Mouse (Mus musculus) left cerebral cortex, postnatal 10 days (tissue): Measurements from ENCODE around the gene Arid3a. TPM values are rescaled to one million over a fixed set of nuclear protein-coding genes. Genes with fewer than 3 reads are reported as not detected.

Experiments
- DNase-seq, 2 experiments: peaks; one replicate each; pipeline ENCODE4 v3.0.0; 2021 to 2022; ENCODE audit warnings: low spot score in 2 of 2, mixed read lengths in 1 of 2; ENCODE audit errors: extremely low spot score in 1 of 2
- intact Hi-C: fragments of 180-260 bp; cut with DNase I; formaldehyde crosslinking; loops from one replicate; pipeline ENCODE4 v1.15.1; 2025
- total RNA-seq, 2 experiments: library from RNA; stranded (reverse); gene quantifications; 2 replicates each; pipeline ENCODE4 v1.2.3; 2021

The Arid3a gene
- total RNA-seq, 2 experiments from 2014 or later, result 6.0 to 7.1 TPM

DNA sequence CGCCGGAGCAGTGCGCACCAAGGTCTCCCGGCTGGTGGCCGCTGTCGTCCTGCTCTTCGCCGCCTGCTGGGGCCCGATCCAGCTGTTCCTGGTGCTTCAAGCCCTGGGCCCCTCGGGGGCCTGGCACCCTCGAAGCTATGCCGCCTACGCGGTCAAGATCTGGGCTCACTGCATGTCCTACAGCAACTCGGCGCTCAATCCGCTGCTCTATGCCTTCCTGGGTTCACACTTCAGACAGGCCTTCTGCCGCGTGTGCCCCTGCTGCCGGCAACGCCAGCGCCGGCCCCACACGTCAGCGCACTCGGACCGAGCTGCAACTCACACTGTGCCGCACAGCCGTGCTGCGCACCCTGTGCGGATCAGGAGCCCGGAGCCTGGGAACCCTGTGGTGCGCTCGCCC is 5.3 kb upstream of the Arid3a start:
- no peak for DNase-seq
- intact Hi-C loops, result loop anchor here (5.0 kb wide), 1 partner anchor 34 kb away; the partner anchor contains the start of gene Elane

DNA sequence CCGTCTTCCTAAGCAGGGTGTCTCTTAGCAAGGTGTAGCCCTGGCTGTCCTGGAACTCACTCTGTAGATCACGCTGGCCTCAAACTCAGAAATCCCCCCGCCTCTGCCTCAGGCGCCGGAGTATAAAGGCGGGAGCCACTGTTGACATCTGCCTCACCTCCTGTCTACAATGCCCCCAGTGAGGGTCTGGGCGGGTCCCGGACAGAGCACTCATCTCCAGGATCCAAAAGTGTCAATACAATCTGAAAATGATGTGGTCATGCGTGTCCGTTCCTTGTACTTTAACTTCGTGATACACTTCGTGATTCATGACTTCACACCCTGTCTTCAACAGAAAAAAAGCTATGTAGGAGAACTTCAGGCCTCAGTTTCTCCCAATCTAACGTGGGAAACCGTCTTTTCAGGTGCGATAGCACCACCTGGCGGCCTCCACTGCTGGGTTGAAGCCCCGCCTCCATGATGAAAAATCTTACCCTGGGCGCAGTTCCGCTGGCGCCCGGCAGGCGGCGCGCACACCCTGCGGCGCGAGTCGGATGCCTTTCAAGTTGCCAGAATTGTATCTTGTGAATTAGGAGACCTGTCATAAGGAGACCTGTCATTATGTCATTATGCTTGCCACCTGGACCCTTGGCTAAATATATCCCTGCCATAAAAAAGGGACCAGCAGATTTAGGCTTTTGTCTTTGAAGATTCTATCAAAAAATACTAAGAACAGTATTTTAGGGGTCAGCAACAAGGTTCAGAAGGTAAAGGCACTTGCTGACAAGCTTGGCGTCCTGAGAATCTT is 1.7 kb upstream of the Arid3a start:
- intact Hi-C loops, result loop anchor here (1.0 to 5.0 kb wide), 3 partner anchors 33 to 90 kb away; partner anchors contain the start of gene Elane
- peak; percentile 88 to 90 for DNase-seq

DNA sequence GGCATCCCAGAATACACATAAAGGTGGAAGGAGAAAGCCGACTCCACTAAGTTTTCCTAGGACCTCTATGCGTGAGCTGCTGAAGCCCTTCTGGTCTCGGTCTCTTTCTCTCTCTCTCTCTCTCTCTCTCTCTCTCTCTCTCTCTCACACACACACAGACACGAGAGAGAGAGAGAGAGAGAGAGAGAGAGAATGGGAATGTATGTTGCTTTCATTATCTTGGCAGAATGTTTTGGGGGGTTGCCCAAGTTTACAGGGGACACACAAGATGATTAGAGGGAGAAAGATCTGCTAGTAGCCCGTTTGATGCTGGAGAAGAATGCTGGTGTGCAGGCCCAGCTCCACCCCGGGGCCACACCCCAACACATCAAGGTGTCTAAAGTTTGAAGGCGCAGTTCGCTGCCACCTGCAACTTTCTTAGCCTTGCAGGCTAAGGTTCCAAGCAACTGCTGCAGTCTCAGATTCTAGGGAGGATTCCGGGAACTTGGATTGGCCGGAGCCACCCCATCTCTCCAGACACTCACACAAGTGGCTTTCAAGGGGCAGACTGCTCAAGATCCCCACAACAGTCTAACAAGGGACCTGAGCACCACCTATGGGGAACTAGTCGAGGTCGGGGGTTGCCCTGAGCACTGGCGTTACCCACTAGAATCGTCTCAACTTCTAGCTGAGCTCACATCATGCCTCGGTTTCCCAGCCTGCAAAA is 905 bp upstream of the Arid3a start:
- no peak for DNase-seq

DNA sequence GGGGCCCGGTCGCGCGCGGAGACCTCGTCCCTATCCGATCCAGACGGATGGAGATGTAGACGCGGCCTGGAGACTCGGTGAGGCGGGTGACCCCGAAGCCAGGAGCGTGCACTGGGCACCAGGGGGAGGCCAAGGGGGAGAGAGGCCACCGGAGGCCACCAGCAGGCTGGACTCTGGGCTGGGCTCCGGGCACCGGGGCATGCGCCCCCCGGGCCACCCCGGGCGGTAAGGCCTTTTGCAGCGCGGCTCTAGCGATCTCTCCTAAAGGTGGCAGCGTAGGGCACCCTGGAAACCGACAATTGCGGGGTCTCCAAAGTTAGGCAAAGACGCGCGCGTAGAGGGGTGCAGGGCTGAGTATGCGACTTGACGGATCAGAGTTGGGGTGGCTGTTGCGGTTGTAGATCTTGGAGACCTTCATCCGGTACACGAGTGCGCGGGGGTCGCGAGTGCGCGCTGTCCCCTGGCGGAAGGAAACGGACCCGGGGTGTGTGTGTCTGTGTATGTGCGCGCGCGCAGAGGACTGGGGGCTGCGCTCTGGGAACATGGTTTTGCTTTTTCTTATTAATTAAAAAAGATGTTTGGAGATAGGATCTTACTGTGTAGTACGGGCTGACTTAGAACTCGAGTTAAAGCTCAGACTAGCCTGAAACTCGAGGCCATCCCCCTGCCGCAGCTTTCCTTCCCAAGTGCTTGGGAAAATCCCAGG is 634 bp downstream of the Arid3a start:
- intact Hi-C loops, result no loop called here
- DNase-seq, result peak in 1 of 2 experiments; percentile 80

More for the DNA sequence above, 905 bp upstream of the Arid3a start:
- intact Hi-C loops, result loop anchor here (1.0 to 2.0 kb wide), 2 partner anchors 32 to 91 kb away; no protein-coding TSS in a partner anchor

DNA sequence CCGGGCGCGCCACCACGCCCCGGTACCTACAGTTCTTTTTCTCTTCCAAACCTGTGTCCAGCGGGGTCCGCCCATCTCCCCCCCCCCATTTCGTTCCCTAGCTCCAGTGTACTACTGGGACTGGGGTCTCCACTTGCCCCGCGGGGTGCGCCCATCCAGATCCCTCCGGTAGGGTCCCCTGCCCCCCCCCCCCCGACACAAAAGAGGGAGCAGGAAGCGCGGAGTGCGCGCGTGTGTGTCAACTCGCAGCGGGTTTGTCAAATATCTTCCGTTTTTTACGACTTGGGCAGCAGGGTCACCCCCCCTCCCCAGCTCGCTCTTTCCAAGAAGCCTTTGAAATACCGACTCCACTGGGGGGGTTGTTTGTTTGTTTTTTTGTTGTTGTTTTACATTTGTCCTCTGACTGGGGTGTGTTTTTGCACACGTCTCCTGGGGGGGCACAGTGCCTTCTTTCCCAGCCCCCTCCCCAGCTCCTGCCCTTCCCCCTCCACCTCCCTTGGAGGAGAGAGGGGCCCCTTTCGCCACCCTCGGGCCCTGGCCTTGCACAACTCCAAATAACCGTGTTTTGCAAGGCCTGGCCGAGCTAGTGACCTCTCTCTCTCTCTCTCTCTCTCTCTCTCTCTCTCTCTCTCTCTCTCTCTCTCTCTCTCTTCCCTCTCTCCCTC is 1.3 kb downstream of the Arid3a start:
- peak in 1 of 2 experiments; percentile 61 for DNase-seq
- intact Hi-C loops, result no loop called here

DNA sequence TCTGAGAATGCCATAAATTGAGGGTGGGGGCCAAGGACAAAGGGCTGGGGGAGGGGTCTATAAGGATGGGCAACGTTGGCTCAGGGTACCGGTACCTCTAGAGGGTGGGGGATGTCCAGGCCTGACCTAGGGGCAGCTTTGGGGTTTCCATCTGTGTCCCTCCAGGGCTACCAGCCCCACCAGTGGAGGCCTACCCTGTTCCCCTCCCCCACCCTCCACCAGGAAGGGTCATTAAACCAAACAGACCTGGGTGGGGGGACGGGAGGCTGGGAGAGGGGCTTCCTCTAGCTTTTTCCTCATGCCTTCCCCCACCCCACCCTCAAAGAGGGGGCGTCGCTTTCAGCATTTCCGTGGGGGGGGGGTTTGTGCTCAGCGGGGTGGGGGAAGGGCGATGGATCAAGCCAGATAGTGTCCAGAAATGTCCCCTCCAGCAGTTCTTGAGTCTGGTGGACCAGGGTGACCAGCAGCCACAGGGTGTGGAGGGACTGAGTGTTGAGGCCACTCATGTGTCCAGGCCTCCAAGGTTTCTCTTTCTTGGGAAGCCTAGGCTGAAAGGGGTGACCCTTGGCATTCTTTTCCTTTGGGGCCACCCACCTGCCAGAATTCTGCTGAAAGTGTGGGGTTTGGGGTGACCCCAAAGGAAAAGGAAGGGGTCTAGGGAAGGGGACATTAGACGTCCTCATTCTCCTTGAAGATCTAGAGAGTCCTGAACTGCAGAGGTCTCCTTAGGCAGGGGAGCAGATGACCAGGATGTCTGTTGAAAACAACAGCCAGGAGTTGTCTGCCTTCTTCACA is 2.3 kb downstream of the Arid3a start:
- peak in 1 of 2 experiments; percentile 50 for DNase-seq
- intact Hi-C loops, result no loop called here

DNA sequence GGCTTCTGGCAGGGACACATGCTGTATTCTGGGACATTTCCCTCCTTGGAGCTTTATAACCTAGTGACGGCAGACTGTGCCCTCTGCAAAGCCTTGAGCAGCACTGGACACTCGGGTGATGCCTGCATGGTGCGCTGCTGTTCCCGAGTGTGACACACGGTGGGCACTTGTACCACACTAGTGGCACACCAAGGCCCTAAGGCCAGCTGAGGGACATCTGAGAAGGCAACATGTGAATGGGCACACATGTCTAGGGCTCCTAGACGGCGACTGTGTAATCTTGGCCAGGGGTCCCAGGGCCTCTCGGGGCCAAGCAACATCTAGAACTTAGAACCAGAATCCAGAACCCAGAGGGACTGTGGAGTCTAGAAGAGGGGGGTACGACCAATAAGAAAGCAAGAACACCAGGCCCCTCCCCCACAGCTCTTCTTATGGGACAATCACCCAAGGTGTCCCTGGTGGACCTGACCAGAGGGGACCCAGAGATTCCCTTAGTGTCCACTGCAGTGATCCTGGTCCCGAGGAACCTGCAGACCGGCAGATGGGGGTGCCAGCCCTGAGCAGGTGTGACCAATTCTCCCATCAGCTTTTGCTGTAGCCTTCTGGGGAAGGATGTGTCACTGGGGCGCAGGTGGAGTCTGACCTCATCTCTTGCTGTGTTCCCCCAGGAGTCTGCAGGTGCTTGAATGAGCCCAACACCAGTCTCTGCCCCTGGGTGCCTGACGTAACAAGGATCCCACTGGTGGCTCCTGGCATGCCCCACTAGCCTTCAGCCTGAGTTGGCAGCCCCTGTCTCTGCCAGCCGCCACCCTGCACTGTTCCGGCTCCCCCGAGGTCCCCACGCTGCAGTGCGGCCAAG is 3.4 kb downstream of the Arid3a start:
- intact Hi-C loops, result no loop called here

DNA sequence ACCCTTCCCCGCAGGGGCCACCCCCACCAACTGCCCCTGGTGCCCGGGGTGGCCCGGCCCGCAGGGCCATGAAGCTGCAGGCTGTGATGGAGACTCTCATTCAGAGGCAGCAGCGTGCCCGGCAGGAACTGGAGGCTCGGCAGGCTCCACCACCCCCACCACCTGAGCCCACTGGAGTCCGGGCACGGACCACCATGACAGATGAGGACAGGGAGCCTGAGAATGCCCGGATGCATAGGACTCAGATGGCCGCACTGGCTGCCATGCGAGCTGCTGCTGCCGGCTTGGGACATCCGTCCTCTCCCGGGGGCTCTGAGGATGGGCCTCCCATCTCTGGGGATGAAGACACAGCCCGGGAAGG is 4.0 kb downstream of the Arid3a start:
- DNase-seq, result no peak
- intact Hi-C loops, result no loop called here

More for the DNA sequence above, 3.4 kb downstream of the Arid3a start:
- no peak for DNase-seq

DNA sequence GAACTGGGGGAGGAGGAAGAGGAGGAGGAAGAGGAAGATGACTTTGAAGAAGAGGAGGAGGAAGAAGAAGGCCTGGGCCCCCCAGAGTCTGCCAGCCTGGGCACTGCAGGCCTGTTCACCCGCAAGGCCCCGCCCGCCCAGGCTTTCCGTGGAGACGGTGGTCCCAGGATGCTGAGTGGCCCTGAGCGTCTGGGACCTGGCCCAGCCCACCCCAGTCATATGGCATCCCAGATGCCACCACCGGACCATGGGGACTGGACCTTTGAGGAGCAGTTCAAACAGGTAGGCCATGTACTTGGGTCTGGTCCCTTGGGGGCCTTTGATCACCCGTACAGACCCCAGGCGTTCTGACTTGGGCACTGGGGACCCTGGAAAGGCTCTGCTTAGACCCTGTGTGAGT is 5.0 kb downstream of the Arid3a start:
- intact Hi-C loops, result no loop called here
- DNase-seq, result no peak

DNA sequence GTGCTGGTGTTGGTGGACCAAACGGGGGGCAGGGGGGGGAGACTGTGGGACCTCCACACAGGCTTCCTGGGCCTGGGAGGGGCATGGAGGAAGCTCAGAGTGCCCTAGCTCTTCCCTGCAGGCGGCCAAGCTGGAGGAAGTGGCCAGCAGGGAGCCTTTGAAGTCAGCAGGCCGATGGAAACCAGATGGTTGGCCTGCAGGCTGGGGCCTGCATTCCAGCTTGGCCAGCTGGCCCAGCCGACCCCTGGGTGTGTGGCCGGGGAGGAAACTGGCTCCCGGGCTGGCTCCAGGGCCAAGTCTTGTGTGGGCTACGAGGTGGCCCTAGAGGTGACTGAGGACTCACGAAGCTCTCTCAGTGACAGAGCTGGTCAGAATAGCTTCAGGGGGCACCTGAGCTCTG is 5.9 kb downstream of the Arid3a start:
- intact Hi-C loops, result no loop called here
- DNase-seq, result peak; percentile 58 to 93

DNA sequence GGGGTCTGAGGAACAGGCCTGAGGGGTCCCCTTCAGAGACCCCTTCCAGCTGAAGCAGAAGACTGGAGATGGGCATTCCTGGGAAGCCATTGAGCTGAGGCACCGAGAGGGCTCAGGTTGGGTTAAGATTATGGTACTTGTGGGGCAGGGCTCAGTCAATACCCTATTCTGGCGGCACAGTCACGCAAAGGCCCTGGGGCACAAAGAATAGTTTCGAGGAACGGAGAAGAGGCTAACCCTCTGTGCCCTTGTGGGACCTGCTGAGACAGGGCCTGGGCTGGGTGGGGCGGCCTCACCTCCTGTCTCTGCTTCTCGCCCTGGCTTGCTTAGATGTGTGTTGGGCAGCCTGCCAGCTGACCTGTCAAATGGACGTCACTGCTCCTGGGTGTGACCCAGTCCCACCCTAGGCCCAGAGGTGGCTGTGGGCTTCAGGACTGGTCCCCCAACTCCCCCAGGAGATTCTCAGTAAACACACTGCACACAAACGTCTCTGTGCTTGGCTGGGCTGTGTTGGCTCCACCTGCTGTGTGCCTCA is 6.4 kb downstream of the Arid3a start:
- intact Hi-C loops, result no loop called here
- peak in 1 of 2 experiments; percentile 64 for DNase-seq

DNA sequence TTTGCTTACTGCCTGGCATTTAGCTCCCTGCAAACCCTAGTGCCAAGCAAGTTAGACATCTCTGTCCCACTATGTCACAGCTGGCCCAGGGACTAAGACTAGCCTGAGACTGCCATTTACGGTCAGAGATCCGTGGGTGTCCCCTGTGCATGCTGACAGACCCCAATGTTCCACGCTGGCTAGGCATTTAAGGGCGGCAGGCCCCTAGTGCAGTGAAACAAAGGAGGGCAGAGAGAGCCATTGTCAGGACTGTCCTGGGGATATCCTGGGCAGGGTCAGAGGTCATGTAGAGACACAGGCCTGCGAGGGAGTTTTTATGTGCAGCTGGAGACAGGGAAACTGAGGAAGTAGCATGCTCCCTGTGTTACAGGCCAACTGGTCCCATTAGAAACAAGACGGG is 7.0 kb downstream of the Arid3a start:
- intact Hi-C loops, result loop anchor here (2.0 kb wide), 1 partner anchor 17 kb away; no protein-coding TSS in a partner anchor

DNA sequence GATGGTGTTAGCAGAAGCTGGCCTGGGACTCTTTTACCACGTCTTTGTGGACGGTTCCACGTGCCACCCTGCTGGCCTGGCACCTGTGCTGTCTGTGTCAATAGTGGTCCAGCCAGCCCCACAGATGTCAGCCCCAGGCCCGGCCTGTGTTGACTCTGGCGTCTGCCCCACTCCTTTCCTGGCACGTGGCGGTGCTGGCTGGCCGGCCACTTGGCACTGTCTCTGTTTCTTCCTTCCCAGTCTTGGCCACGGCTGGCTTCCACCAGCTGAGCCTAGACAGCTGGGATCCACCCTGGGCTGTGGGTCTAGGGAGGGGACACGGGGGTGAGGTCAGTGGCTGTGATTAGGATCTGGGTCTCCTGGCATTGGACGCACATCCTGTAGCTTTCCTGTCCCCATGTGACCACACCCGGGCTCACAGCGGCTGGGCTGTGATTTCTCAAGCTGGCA is 7.5 kb downstream of the Arid3a start:
- intact Hi-C loops, result loop anchor here (2.0 kb wide), 1 partner anchor 17 kb away; no protein-coding TSS in a partner anchor
- DNase-seq, result peak; percentile 76 to 94

More for the DNA sequence above, 7.0 kb downstream of the Arid3a start:
- DNase-seq, result no peak

DNA sequence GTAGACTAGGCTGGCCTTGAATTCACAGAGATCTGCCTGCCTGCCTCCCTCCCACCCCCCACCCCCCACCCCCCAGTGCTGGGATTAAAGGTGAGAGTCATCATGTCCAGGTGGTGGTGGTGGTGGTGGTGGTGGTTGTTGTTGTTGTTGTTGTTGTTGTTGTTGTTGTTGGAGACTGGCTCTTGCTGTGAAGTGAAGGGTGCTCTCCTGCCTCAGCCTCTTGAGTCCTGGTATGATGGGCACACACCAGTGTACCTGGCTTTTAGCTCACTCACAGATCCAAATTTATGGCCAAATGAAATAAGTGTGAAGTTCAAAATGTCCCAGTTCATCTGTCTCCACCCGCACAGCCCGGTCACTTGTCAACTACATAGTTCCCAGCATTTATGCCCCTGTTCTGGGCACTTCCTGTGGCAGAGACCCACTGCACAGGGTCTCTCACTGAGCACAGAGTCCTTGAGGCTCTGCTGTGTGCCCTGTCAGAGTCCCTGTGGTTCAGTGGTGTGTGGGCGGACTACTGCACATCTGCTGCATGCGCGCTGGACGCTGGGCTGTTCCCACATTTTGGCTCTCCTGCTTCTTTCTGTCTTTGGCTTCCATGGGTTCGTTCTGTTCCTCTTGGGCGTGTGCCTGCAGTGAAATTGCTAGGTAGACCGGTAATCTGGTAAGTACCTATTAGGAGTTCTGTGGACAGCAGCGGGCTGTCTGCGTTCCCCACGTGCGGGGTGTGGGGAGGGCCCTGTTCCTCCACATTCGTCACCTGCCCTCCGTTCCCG is 8.1 kb downstream of the Arid3a start:
- intact Hi-C loops, result loop anchor here (2.0 kb wide), 1 partner anchor 16 kb away; no protein-coding TSS in a partner anchor
- DNase-seq, result no peak

DNA sequence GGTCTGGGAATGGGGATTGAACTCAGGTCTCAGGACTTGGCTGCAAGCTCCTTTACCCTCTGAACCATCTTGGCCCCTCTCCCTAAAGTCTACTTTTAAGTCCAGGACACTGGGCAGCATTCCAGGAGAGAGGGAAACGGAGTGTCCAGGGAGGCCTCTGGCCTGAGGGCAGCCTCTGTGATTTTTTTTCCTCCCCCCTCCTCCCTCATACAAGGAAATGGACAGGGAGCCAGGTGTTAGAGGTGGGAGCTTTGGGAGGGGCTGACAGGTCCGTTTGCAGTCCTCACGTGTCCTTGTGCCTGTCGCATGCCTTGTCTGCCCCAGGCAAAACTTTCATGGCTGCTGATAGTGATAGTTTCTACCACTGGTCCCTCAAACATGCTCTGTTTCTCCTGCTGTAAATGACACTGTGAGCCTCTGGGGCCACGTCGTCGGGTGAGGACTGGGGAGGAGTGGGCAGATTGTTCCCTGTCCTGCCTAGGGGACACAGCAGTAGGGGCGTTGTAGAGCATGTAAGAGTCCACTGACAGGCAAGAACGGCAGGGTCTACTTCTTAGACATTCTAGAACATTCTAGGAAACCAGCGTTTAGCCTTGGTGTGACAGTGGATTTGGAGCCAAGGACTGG is 9.6 kb downstream of the Arid3a start:
- DNase-seq, result no peak
- intact Hi-C loops, result no loop called here
